Mouse (Mus musculus): ENCODE results near the gene Il31ra. TPM values are rescaled to one million over a fixed set of nuclear protein-coding genes. Genes with fewer than 3 reads are reported as not detected.
"Not testable (repeated sequence)": the region's sequence is repeated elsewhere in the genome, so short reads cannot be mapped to it uniquely, and the experiment has no call there.

Il31ra gene
- polyA plus RNA-seq (2016; fragmentation: Nextera tagmentation; extraction: Ambion mirVana): not detected in 2 replicates

DNA sequence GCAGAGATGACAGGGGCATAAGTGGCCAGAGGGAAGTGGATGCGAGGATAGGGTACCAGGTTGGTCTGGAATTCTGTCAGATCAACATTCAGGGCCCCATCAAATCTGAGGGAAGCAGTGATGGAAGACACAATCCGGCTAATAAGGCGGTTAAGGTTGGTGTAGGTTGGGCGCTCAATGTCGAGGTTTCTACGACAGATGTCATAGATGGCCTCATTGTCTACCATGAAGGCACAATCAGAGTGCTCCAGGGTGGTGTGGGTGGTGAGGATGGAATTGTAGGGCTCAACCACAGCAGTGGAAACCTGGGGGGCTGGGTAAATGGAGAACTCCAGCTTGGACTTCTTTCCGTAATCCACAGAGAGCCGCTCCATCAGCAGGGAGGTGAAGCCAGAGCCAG, at the start of gene Il31ra:
Gene Il31ra, minus strand, starts transcription at position 101 of the 400 bp plus-strand sequence.
- H3K4me1 ChIP-seq; ATAC-seq (ENCODE audit: low FRiP score, low read depth); H3K4me3 ChIP-seq; H3K4me2 ChIP-seq (replicated peaks); H3K27ac ChIP-seq (replicated peaks); H3K36me3 ChIP-seq; H3K9me3 ChIP-seq; H3K27me3 ChIP-seq; H3K9ac ChIP-seq (replicated peaks): not testable (repeated sequence)
- WGBS: 95% methylated on average over 5 of the region's 8 CpGs

DNA sequence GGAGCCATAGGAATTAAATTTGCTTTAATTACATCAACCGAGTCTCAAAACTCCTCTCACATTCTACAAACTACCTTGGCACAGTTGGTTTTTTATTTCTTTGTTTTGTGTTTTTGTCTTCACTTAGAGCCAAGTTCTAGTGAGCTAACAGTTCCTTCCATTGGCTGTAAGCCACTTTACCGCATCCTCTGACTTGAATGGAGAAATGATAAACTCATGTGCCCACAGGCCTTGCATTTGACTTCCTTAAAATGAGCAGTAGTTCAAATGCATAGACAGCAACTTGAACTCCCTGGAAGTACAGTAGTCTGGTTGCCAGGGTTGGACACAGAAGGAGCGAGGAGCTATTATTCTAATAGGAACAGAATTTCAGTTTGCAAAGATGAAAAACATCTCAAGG, 48.7 kb upstream of the Il31ra start:
- Histone ChIP-seq H3K4me3 (no peak overlapping the region), H3K4me2 (replicated peaks) (no peak overlapping the region), H3K9ac (replicated peaks) (no peak overlapping the region), H3K9me3 (no peaks in the 10 kb centered on the region), H3K27ac (replicated peaks) (no peak overlapping the region), H3K36me3 (no peaks in the 10 kb centered on the region), H3K4me1 (no peaks in the 10 kb centered on the region), H3K27me3 (no peaks in the 10 kb centered on the region)
- no peak for ATAC-seq (ENCODE audit: low FRiP score, low read depth)
- WGBS: 90% methylated on average over 3 of the region's 3 CpGs

DNA sequence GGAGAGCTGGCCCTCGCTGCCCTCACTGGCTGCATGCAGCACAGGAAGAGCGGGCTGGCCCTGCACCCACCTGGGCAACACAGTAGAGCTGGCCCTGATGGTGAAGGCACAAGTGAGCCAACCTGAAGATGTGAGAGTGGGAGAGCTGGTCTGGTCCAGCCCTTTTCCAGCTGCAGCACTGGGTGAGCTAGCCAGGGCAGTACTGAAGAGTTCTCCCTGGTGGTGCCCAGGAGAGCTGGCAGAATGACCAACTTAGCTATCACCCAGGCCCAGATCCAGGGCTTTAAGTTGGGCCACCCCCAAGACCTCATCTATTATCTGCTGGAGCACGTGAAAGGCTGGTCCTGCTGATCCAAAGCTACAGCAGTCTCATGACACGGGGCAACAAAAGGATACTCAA, 45.0 kb upstream of the Il31ra start:
- H3K4me1 ChIP-seq: no peaks in the 10 kb centered on the region
- H3K27me3 ChIP-seq: peaks cover 3% of the 10 kb centered on the region; the same call in 1 of the 2 replicates
- H3K4me3 ChIP-seq: no peak overlapping the region
- WGBS: 75% methylated on average over 4 of the region's 4 CpGs
- no peaks in the 10 kb centered on the region for H3K36me3 ChIP-seq
- H3K9ac ChIP-seq (replicated peaks): no peak overlapping the region
- ATAC-seq (ENCODE audit: low FRiP score, low read depth): no peak
- no peaks in the 10 kb centered on the region for H3K9me3 ChIP-seq
- H3K4me2 ChIP-seq (replicated peaks): no peak overlapping the region
- H3K27ac ChIP-seq (replicated peaks): no peak overlapping the region

DNA sequence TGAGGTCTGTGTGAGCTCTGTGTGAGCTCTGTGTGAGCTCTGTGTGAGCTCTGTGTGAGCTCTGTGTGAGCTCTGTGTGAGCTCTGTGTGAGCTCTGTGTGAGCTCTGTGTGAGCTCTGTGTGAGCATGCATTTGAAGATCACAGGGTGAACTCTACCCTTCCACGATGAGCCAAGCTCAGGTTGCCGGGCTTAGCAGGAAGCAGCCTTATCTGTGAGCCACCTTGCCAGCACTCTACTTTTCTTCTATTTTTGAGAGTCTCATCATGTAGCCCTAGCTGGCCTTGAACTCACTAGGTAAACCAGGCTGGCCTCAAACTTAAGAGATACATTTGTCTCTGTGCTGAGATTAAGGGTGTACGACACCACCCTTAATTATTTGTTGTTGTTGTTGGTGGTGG, 42.3 kb upstream of the Il31ra start:
- no peaks in the 10 kb centered on the region for H3K4me1 ChIP-seq
- no peak for ATAC-seq (ENCODE audit: low FRiP score, low read depth)
- no peak overlapping the region for H3K4me3 ChIP-seq
- H3K9ac ChIP-seq (replicated peaks): no peak overlapping the region
- no peak overlapping the region for H3K27ac ChIP-seq (replicated peaks)
- H3K27me3 ChIP-seq: peaks cover 3% of the 10 kb centered on the region; the same call in 1 of the 2 replicates
- no peaks in the 10 kb centered on the region for H3K36me3 ChIP-seq
- H3K9me3 ChIP-seq: no peaks in the 10 kb centered on the region
- H3K4me2 ChIP-seq (replicated peaks): no peak overlapping the region
- WGBS: 42% methylated on average over 3 of the region's 3 CpGs

DNA sequence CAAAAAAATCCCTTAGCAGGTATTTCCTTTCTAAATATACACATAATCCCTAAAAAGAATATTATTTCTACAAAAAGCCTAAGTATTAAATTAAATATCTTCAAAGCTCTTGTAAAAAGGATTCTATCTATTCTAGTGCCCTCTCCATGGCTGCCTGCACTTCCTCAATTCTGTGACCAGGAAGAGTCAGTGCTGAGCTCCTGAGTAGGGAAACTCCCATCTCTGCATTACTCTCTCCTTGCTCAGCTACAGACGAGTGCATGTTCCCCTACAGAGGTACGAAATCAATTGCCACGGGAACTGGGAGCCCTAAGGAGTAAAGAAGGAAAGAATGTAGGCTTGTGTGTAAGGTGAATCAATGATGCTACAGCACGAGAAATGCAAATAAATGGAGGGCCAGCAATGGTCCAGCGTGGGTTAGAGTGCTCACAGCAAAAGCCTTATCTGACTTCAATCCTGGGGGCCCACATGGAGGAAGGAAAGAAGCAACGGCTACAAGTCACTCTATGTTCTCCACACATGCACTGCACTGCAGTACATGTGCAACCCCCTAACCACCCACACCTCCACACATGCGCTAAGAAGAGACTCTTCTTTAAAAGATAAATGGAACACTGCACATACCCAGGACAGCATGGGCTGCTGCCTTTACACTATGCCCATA, 41.1 kb upstream of the Il31ra start:
- no peak for ATAC-seq (ENCODE audit: low FRiP score, low read depth)
- Histone ChIP-seq H3K4me1 (no peaks in the 10 kb centered on the region), H3K9me3 (no peaks in the 10 kb centered on the region), H3K36me3 (no peaks in the 10 kb centered on the region), H3K4me2 (replicated peaks) (no peak overlapping the region), H3K9ac (replicated peaks) (no peak overlapping the region), H3K27ac (replicated peaks) (no peak overlapping the region), H3K27me3 (peaks cover 3% of the 10 kb centered on the region; the same call in 1 of the 2 replicates), H3K4me3 (no peak overlapping the region)
- 62% methylated on average over 7 of the region's 7 CpGs for WGBS

DNA sequence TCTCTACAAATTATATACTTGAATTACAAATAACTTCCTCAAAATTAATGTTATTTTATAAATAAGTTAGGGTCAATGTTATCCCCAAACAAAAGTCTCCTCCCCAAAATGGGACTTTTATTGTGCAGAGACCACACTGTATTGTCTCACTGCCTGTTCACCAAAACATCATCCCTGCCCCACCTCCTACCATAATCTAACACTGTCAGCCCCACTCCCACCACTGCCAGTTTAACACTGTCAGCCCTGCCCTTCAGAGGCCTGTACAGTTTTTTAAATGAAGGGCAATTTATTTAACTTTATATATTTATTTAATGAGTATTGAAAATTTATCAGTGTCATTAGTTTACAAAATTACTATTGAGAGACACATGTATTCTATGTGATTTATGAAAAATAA, 31.4 kb upstream of the Il31ra start:
- Histone ChIP-seq H3K36me3 (no peaks in the 10 kb centered on the region), H3K27ac (replicated peaks) (no peak overlapping the region), H3K9me3 (no peaks in the 10 kb centered on the region), H3K9ac (replicated peaks) (no peak overlapping the region), H3K4me2 (replicated peaks) (no peak overlapping the region), H3K4me1 (no peaks in the 10 kb centered on the region), H3K4me3 (no peak overlapping the region), H3K27me3 (no peaks in the 10 kb centered on the region)
- ATAC-seq (ENCODE audit: low FRiP score, low read depth): no peak

DNA sequence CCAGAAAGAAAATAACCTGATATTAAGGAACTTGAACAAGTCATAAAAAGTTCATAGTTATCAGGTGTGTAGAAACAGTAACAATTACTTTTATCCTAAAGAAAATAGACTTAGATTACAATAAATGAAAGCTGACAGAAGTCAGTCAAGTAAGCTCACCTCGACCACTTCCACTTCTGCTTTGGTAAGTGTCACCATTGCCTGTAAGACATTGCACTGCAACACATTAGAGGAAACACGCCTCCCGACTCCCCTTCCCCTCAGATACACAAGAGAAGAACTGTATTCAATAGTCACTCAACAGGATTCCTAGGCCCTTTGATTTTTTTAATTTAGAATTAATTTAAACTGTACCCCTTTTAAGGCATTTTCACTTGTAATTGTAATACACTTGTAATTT, 30.5 kb upstream of the Il31ra start:
- 86% methylated on average over 3 of the region's 3 CpGs for WGBS

DNA sequence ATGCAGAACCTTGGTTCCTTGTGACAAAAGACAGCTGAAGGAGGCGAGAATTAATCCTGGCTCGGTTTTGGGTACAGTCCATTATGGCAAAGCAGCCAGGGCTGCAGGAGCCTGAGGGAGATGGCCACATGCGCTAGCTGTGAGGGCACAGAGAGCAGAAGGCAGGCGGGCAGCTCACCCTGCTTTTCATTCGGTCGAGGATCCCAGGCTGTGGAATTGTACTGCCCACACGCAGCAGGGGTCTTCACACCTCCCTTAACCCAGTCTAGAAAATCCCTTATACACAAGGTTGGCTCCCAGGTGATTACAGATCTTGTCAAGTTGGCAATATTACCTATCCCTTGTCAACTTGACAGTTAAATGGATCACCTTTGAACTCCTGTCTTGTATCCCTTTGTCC, 29.5 kb upstream of the Il31ra start:
- H3K4me1 ChIP-seq: no peaks in the 10 kb centered on the region
- 54% methylated on average over 7 of the region's 7 CpGs for WGBS
- H3K9me3 ChIP-seq: no peaks in the 10 kb centered on the region
- no peak overlapping the region for H3K4me3 ChIP-seq
- H3K9ac ChIP-seq (replicated peaks): no peak overlapping the region
- H3K4me2 ChIP-seq (replicated peaks): no peak overlapping the region
- H3K27me3 ChIP-seq: no peaks in the 10 kb centered on the region
- no peak for ATAC-seq (ENCODE audit: low FRiP score, low read depth)
- no peak overlapping the region for H3K27ac ChIP-seq (replicated peaks)
- H3K36me3 ChIP-seq: no peaks in the 10 kb centered on the region

More for the DNA sequence above, 30.5 kb upstream of the Il31ra start:
- H3K9me3 ChIP-seq: no peaks in the 10 kb centered on the region
- no peaks in the 10 kb centered on the region for H3K27me3 ChIP-seq
- ATAC-seq (ENCODE audit: low FRiP score, low read depth): no peak
- no peak overlapping the region for H3K27ac ChIP-seq (replicated peaks)
- H3K4me1 ChIP-seq: no peaks in the 10 kb centered on the region
- H3K36me3 ChIP-seq: no peaks in the 10 kb centered on the region
- no peak overlapping the region for H3K4me3 ChIP-seq
- no peak overlapping the region for H3K9ac ChIP-seq (replicated peaks)
- no peak overlapping the region for H3K4me2 ChIP-seq (replicated peaks)

DNA sequence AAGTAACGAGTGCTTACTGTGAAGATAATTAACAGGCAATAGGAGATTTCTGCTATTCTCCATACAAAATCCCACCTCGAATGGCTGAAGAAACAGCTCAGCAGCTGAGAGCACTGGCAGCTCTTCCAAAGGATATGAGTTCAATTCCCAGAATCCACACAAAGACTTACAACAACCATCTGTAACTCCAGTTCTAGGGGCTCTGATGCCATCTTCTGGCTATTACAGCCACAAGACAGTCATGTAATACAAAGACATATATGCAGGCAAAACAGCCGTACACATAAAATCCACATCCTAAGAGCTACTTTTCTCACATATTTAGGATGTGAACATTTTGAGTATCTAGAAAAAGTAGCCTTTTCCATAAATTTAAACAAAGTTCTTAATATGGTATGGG, 27.4 kb upstream of the Il31ra start:
- WGBS: 78% methylated on average over 3 of the region's 3 CpGs
- H3K4me3 ChIP-seq: no peak overlapping the region
- H3K4me1 ChIP-seq: no peaks in the 10 kb centered on the region
- H3K27me3 ChIP-seq: no peaks in the 10 kb centered on the region
- ATAC-seq (ENCODE audit: low FRiP score, low read depth): no peak
- no peak overlapping the region for H3K9ac ChIP-seq (replicated peaks)
- H3K36me3 ChIP-seq: no peaks in the 10 kb centered on the region
- no peaks in the 10 kb centered on the region for H3K9me3 ChIP-seq
- no peak overlapping the region for H3K4me2 ChIP-seq (replicated peaks)
- no peak overlapping the region for H3K27ac ChIP-seq (replicated peaks)

DNA sequence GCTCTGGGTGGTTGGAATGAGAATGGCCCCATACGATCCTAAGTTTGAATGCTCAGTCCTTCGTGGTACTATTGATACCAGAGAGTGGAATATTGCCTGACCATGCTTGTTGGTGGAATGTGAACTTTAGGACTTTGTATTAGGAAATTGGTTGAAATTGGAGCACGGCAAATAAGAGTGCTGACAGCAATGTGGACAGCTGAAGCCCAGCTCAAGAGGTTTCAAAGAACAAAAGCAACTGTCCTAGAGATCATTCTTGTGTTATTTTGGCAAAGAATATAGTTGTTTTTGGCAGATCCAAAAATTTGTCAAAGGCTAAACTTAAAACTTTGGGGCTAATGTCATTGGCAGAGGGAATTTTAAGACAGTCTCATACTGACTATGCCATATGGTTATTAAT, 14.4 kb upstream of the Il31ra start:
- H3K9ac ChIP-seq (replicated peaks): no peak overlapping the region
- H3K36me3 ChIP-seq: no peaks in the 10 kb centered on the region
- no peaks in the 10 kb centered on the region for H3K9me3 ChIP-seq
- H3K4me1 ChIP-seq: no peaks in the 10 kb centered on the region
- H3K27me3 ChIP-seq: no peaks in the 10 kb centered on the region
- 84% methylated on average over 3 of the region's 3 CpGs for whole genome bisulfite sequencing
- no peak overlapping the region for H3K27ac ChIP-seq (replicated peaks)
- no peak for ATAC-seq (ENCODE audit: low FRiP score, low read depth)
- H3K4me3 ChIP-seq: no peak overlapping the region
- no peak overlapping the region for H3K4me2 ChIP-seq (replicated peaks)

DNA sequence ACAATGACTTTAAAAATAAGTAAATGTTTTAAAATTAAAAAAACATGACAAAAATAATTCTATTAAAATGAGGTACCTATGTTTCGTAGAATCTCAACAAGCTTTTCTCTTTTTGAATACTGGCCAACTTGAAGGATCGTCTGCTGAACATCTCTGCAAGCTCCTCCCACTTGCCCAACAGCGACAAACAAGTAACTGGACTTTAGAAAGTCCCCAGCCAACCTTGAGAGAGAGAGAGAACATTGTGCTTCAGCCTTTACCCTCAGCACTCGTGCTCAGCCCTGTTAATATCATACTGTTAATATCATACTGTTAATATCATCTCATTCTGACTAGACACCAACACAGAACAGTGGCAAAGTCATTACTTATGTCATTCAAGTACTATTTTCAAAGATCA, 10.3 kb upstream of the Il31ra start:
- ATAC-seq (ENCODE audit: low FRiP score, low read depth): no peak
- H3K4me3 ChIP-seq: no peak overlapping the region
- no peak overlapping the region for H3K9ac ChIP-seq (replicated peaks)
- no peaks in the 10 kb centered on the region for H3K9me3 ChIP-seq
- H3K4me1 ChIP-seq: no peaks in the 10 kb centered on the region
- 75% methylated on average over 4 of the region's 4 CpGs for WGBS
- H3K27me3 ChIP-seq: no peaks in the 10 kb centered on the region
- H3K27ac ChIP-seq (replicated peaks): no peak overlapping the region
- H3K4me2 ChIP-seq (replicated peaks): no peak overlapping the region
- no peaks in the 10 kb centered on the region for H3K36me3 ChIP-seq

DNA sequence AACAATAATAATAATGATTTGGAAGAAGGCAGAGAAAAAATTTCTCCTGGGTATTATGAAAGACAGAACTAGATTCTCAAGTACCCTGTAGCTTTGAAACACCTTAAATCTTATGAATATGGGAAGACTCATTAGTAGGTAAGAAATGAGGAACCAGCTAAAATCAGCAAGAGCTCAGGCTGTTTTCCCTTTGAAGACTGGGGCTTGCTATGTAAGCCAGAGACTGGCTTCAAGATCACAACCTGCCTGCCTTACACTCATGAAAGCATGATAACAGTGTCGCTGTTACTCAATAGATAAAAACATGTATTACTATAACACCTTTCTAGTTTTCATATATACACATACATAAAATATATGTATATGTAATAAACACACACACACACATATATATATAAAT, 9.7 kb upstream of the Il31ra start:
- H3K27ac ChIP-seq (replicated peaks): no peak overlapping the region
- no peak overlapping the region for H3K4me3 ChIP-seq
- no peaks in the 10 kb centered on the region for H3K27me3 ChIP-seq
- H3K9me3 ChIP-seq: no peaks in the 10 kb centered on the region
- 92% methylated on average over 1 of the region's 1 CpGs for WGBS
- H3K36me3 ChIP-seq: no peaks in the 10 kb centered on the region
- H3K9ac ChIP-seq (replicated peaks): no peak overlapping the region
- H3K4me1 ChIP-seq: no peaks in the 10 kb centered on the region
- no peak overlapping the region for H3K4me2 ChIP-seq (replicated peaks)
- ATAC-seq (ENCODE audit: low FRiP score, low read depth): no peak

DNA sequence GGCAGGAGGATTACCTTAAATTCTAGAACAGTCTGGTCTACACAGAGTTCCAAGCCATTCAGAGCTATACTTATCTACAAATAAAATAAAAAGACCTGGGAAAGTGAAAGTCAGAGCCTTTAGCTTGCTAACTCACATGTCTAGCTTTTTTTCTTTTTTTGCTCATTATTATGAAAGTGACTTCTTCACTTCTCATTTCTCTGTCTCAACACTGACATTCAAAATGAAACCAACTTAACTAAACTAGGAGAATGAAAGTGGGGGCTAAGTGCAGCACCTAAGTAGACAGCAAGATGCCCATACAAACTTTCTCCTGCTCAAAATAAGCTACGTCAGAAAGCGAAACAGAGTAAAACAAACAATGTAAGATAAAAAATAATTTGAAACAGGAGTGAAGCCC, 8.4 kb upstream of the Il31ra start:
- no peak overlapping the region for H3K4me2 ChIP-seq (replicated peaks)
- H3K9me3 ChIP-seq: no peaks in the 10 kb centered on the region
- no peak overlapping the region for H3K9ac ChIP-seq (replicated peaks)
- no peak overlapping the region for H3K27ac ChIP-seq (replicated peaks)
- ATAC-seq (ENCODE audit: low FRiP score, low read depth): no peak
- no peaks in the 10 kb centered on the region for H3K4me1 ChIP-seq
- no peaks in the 10 kb centered on the region for H3K27me3 ChIP-seq
- WGBS: 89% methylated on average over 2 of the region's 2 CpGs
- no peak overlapping the region for H3K4me3 ChIP-seq
- H3K36me3 ChIP-seq: no peaks in the 10 kb centered on the region
